Mouse (Mus musculus) embryonic fibroblast, embryonic 13.5 days (primary cell): ENCODE measurements around the gene Insl3. TPM values are rescaled to one million over a fixed set of nuclear protein-coding genes. Genes with fewer than 3 reads are reported as not detected.

Experiments
- H3K27ac ChIP-seq: 2 replicates; pipeline ENCODE4 v1.5.1; 2012; ENCODE audit warnings: low read length, control low read depth, inconsistent platforms; ENCODE audit not compliant: insufficient read depth
- H3K4me1 ChIP-seq: 2 replicates; pipeline ENCODE4 v1.6.1; 2011; ENCODE audit warnings: low read length; ENCODE audit not compliant: control insufficient read depth, insufficient read depth
- H3K4me3 ChIP-seq: 2 replicates; pipeline ENCODE4 v1.5.1; 2011; ENCODE audit warnings: mild to moderate bottlenecking, control low read depth, low read length; ENCODE audit not compliant: insufficient read depth
- CTCF ChIP-seq: IDR thresholded peaks from 2 replicates; pipeline ENCODE4 v1.5.1; 2011; ENCODE audit warnings: mild to moderate bottlenecking, control low read depth, low read length, moderate library complexity, borderline replicate concordance; ENCODE audit not compliant: insufficient read depth
- POLR2A ChIP-seq: IDR thresholded peaks from 2 replicates; pipeline ENCODE4 v1.6.1; 2011; ENCODE audit warnings: low read depth, mild to moderate bottlenecking, control low read depth, low read length, moderate library complexity
- polyA plus RNA-seq: library from polyadenylated mRNA; stranded (reverse); fragments of >200 nt; gene quantifications from 2 replicates; pipeline ENCODE4 v1.2.4, GENCODE M21; 2011; ENCODE audit warnings: low read depth; ENCODE audit not compliant: missing spikeins, insufficient read length

Gene Insl3
- 1.4 TPM in 1 of 2 replicates, not detected in the other for polyA plus RNA-seq

- Histone ChIP-seq H3K4me3 (no peak within 1 kb of the TSS), H3K27ac (no peak within 1 kb of the TSS), H3K4me1 (no peaks in the 10 kb centered on the region)
- no peak for TF ChIP-seq CTCF
- no peak for TF ChIP-seq POLR2A
Observed at GRCm38 (mm10) chr8:71689028-71689427, at the start of gene Insl3. Insl3 (plus strand) TSS chr8:71689214.

GRCm38 (mm10) chr8:71639318-71639717 lies 49.7 kb upstream of the Insl3 start:
- H3K4me3 ChIP-seq: no peak overlapping the region
- H3K4me1 ChIP-seq: peaks cover 4% of the 10 kb centered on the region
- H3K27ac ChIP-seq: no peak overlapping the region
- TF ChIP-seq CTCF (no peak), POLR2A (no peak)

GRCm38 (mm10) chr8:71645510-71645909 lies 43.5 kb upstream of the Insl3 start:
- Histone ChIP-seq H3K27ac (no peak overlapping the region), H3K4me1 (no peaks in the 10 kb centered on the region), H3K4me3 (no peak overlapping the region)
- TF ChIP-seq POLR2A (no peak), CTCF (no peak)

- no peaks in the 10 kb centered on the region; the same call in 1 of the 2 replicates for H3K4me1 ChIP-seq
- TF ChIP-seq POLR2A: no peak
- no peak for TF ChIP-seq CTCF
- H3K4me3 ChIP-seq: no peak overlapping the region
- H3K27ac ChIP-seq: no peak overlapping the region
Observed at GRCm38 (mm10) chr8:71654600-71654999, 34.4 kb upstream of the Insl3 start.

- H3K4me3 ChIP-seq: no peak overlapping the region
- H3K4me1 ChIP-seq: no peaks in the 10 kb centered on the region; the same call in 1 of the 2 replicates
- TF ChIP-seq POLR2A (no peak), CTCF (no peak)
- no peak overlapping the region for H3K27ac ChIP-seq
Observed at GRCm38 (mm10) chr8:71657816-71658215, 31.2 kb upstream of the Insl3 start.

GRCm38 (mm10) chr8:71658515-71659049 lies 30.4 kb upstream of the Insl3 start:
- no peak overlapping the region for H3K27ac ChIP-seq
- H3K4me3 ChIP-seq: no peak overlapping the region
- TF ChIP-seq POLR2A (no peak), CTCF (no peak)
- H3K4me1 ChIP-seq: no peaks in the 10 kb centered on the region; the same call in 1 of the 2 replicates

GRCm38 (mm10) chr8:71659751-71660150 lies 29.3 kb upstream of the Insl3 start:
- TF ChIP-seq CTCF (no peak), POLR2A (no peak)
- Histone ChIP-seq H3K4me1 (no peaks in the 10 kb centered on the region; the same call in 1 of the 2 replicates), H3K4me3 (no peak overlapping the region), H3K27ac (no peak overlapping the region)

GRCm38 (mm10) chr8:71660325-71661120 lies 28.5 kb upstream of the Insl3 start:
- H3K4me3 ChIP-seq: no peak overlapping the region
- TF ChIP-seq POLR2A (no peak), CTCF (peak; percentile 96)
- no peak overlapping the region for H3K27ac ChIP-seq
- no peaks in the 10 kb centered on the region; the same call in 1 of the 2 replicates for H3K4me1 ChIP-seq

- TF ChIP-seq CTCF (no peak), POLR2A (no peak)
- peaks cover 9% of the 10 kb centered on the region; the same call in 1 of the 2 replicates for H3K4me1 ChIP-seq
- H3K4me3 ChIP-seq: no peak overlapping the region
- no peak overlapping the region for H3K27ac ChIP-seq
Observed at GRCm38 (mm10) chr8:71665331-71666130, 23.5 kb upstream of the Insl3 start.
